ENCODE assay signal across 8 mouse cellular contexts in the genomic region with DNA sequence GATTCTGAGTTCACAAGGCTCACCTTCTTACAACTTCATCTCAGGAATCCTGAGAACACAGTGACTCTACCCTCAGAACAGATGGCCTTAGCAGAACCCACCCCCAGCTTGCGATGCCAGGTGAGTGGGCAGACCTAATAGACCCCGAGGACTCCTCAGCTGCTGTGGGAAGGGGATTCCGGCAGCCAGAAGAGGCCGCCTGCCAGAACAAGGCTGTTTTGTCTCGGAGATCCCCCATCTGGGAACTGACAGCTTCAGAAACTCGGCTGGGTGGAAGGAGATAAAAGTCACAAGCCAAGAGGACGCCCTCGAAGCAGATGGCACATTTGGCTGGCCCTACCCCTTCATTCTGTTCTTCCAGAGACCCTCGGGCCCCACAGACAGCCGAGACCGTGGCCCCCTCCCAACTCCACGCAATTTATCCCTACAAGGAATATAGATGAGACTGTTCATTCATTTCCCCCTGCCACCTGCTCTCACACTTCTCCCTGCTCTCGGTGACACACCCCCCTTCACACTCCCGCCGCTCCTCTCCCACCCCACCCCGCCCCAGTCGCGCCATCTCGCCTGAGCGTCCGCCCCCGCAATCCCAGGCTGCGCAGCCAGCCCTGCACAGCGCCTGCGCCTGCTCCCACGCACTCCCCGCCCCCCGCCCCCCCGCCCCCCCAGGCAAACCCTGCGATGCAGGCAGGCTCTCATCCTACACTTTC. TPM values are rescaled to one million over a fixed set of nuclear protein-coding genes. Genes with fewer than 3 reads are reported as not detected.
DNase-seq lines count a peak whose midpoint lies in the region; ATAC-seq lines count a peak whose summit lies in the region.

Gene Optc (minus strand): TSS at position 51 of the 710 bp plus-strand sequence.

- peaks cover 41% of the 10 kb centered on the region for H3K4me1 ChIP-seq in lung, embryonic 15.5 days
- H3K4me1 ChIP-seq in forebrain, embryonic 16.5 days (replicated peaks; ENCODE audit: control insufficient read depth, insufficient read depth, low read length), result peaks cover 30% of the 10 kb centered on the region
- H3K4me1 ChIP-seq in liver, embryonic 11.5 days (replicated peaks; ENCODE audit: control insufficient read depth, insufficient read depth, low read length), result peaks cover 14% of the 10 kb centered on the region
- H3K4me1 ChIP-seq in neural tube, embryonic 15.5 days, result peaks cover 30% of the 10 kb centered on the region

- H3K9me3 ChIP-seq in lung, embryonic 15.5 days, result no peaks in the 10 kb centered on the region
- no peaks in the 10 kb centered on the region for H3K9me3 ChIP-seq in forebrain, embryonic 16.5 days (ENCODE audit: control insufficient read depth, low read length)
- H3K9me3 ChIP-seq in liver, embryonic 11.5 days (ENCODE audit: control insufficient read depth, low read length), result no peaks in the 10 kb centered on the region
- no peaks in the 10 kb centered on the region for H3K9me3 ChIP-seq in neural tube, embryonic 15.5 days (replicated peaks)

- H3K27me3 ChIP-seq in lung, embryonic 15.5 days, result peaks cover 4% of the 10 kb centered on the region; the same call in 1 of the 2 replicates
- no peaks in the 10 kb centered on the region for H3K27me3 ChIP-seq in forebrain, embryonic 16.5 days (replicated peaks; ENCODE audit: control insufficient read depth, insufficient read depth, low read length)
- H3K27me3 ChIP-seq in liver, embryonic 11.5 days (replicated peaks; ENCODE audit: control insufficient read depth, insufficient read depth, low read length), result peaks cover 44% of the 10 kb centered on the region
- H3K27me3 ChIP-seq in neural tube, embryonic 15.5 days (replicated peaks), result 0 out of 2 replicates have a peak, but pooled peaks cover 8% of the 10 kb centered on the region

- peak within 1 kb of the TSS; percentile 53 for H3K9ac ChIP-seq in lung, embryonic 15.5 days
- H3K9ac ChIP-seq in forebrain, embryonic 16.5 days (replicated peaks; ENCODE audit: low read depth, low read length), result peak within 1 kb of the TSS; percentile 55
- H3K9ac ChIP-seq in liver, embryonic 11.5 days (ENCODE audit: low read depth, low read length), result peak within 1 kb of the TSS; percentile 64
- H3K9ac ChIP-seq in neural tube, embryonic 15.5 days (replicated peaks), result peak within 1 kb of the TSS; percentile 58

- H3K4me2 ChIP-seq in lung, embryonic 15.5 days, result peak within 1 kb of the TSS; percentile 92
- peak within 1 kb of the TSS; percentile 84 for H3K4me2 ChIP-seq in forebrain, embryonic 16.5 days (ENCODE audit: low read length)
- peak within 1 kb of the TSS; percentile 93 for H3K4me2 ChIP-seq in liver, embryonic 11.5 days
- peak within 1 kb of the TSS; percentile 91 for H3K4me2 ChIP-seq in neural tube, embryonic 15.5 days

- 2% methylated on average over 27 of the region's 30 CpGs for WGBS in lung, embryonic 15.5 days
- 1% methylated on average over 29 of the region's 30 CpGs for WGBS in forebrain, embryonic 16.5 days
- WGBS in liver, embryonic 11.5 days, result 6% methylated on average over 30 of the region's 30 CpGs
- 1% methylated on average over 29 of the region's 30 CpGs for WGBS in neural tube, embryonic 15.5 days

- ATAC-seq in lung, embryonic 15.5 days (ENCODE audit: borderline replicate concordance, extremely low read depth, low FRiP score, low TSS enrichment), result peak; percentile 78
- ATAC-seq in forebrain, embryonic 16.5 days, result peak; percentile 89
- peak; percentile 76 for ATAC-seq in liver, embryonic 11.5 days (replicated peaks; ENCODE audit: low FRiP score)
- ATAC-seq in neural tube, embryonic 15.5 days (ENCODE audit: low FRiP score), result peak; percentile 93

- H3K27ac ChIP-seq in lung, embryonic 15.5 days, result peak within 1 kb of the TSS; percentile 86
- peak within 1 kb of the TSS; percentile 79 for H3K27ac ChIP-seq in forebrain, embryonic 16.5 days (ENCODE audit: low read length)
- H3K27ac ChIP-seq in liver, embryonic 11.5 days (ENCODE audit: low read depth, low read length), result peak within 1 kb of the TSS; percentile 25; the same call in 1 of the 2 replicates
- H3K27ac ChIP-seq in neural tube, embryonic 15.5 days (replicated peaks), result peak within 1 kb of the TSS; percentile 86

- H3K4me3 ChIP-seq in lung, embryonic 15.5 days, result peak within 1 kb of the TSS; percentile 42
- peak within 1 kb of the TSS; percentile 41 for H3K4me3 ChIP-seq in forebrain, embryonic 16.5 days (replicated peaks; ENCODE audit: low read length)
- peak within 1 kb of the TSS; percentile 51 for H3K4me3 ChIP-seq in liver, embryonic 11.5 days (ENCODE audit: low read depth, low read length)
- peak within 1 kb of the TSS; percentile 44 for H3K4me3 ChIP-seq in neural tube, embryonic 15.5 days (replicated peaks)

- no peak for DNase-seq in lung, adult 18-20 months
- DNase-seq in cerebellum, adult 11 months, result peak; percentile 67
- DNase-seq in kidney, postnatal 14 days, result peak; percentile 49
- peak; percentile 68 for DNase-seq in liver, embryonic 11.5 days (ENCODE audit: low spot score)
- no peak for DNase-seq in spleen, adult 12 weeks (ENCODE audit: low spot score)

- H3K36me3 ChIP-seq in lung, embryonic 15.5 days, result no peaks in the 10 kb centered on the region
- H3K36me3 ChIP-seq in forebrain, embryonic 16.5 days (ENCODE audit: control insufficient read depth, insufficient read depth), result no peaks in the 10 kb centered on the region
- H3K36me3 ChIP-seq in liver, embryonic 11.5 days (ENCODE audit: control insufficient read depth, insufficient read depth, low read length), result no peaks in the 10 kb centered on the region
- H3K36me3 ChIP-seq in neural tube, embryonic 15.5 days, result no peaks in the 10 kb centered on the region

RNA-seq across cellular contexts. Expression of gene Optc, which starts in this region (rescaled TPM):
- 0.67 and 0.81 TPM in 2 replicates for polyA plus RNA-seq in lung, embryonic 15.5 days (2015; fragmentation: Nextera tagmentation; extraction: Ambion mirVana)
- polyA plus RNA-seq in forebrain, embryonic 16.5 days (2015; fragmentation: Nextera tagmentation; extraction: Ambion mirVana), result 1.7 and 2.2 TPM in 2 replicates
- 0.40 TPM in 1 of 2 replicates, not detected in the other for polyA plus RNA-seq in liver, embryonic 11.5 days (2014; fragmentation: Nextera tagmentation; extraction: Ambion mirVana)
- polyA plus RNA-seq in neural tube, embryonic 15.5 days (2015; fragmentation: Nextera tagmentation; extraction: Ambion mirVana), result 2.0 and 2.8 TPM in 2 replicates

Comparison
In these comparisons a context has a peak if more than half of its experiments do, and no peak if none do; other contexts are left out.
1. Peak in ATAC-seq, H3K4me3 ChIP-seq, H3K27ac ChIP-seq, H3K9ac ChIP-seq and H3K4me2 ChIP-seq in lung, embryonic 15.5 days; RNA of the gene not detected or under 1 TPM.
2. Peak in DNase-seq, ATAC-seq, H3K4me3 ChIP-seq, H3K27ac ChIP-seq, H3K9ac ChIP-seq and H3K4me2 ChIP-seq in liver, embryonic 11.5 days; RNA of the gene not detected or under 1 TPM.
3. H3K27ac ChIP-seq: peak in every context shown above with its lines; median percentile 86 in lung, embryonic 15.5 days; 86 in neural tube, embryonic 15.5 days; 79 in forebrain, embryonic 16.5 days; 25 in liver, embryonic 11.5 days.
4. DNase-seq: peak in cerebellum, adult 11 months (single experiment) and kidney, postnatal 14 days (single experiment); none in lung, adult 18-20 months (0 of 2) and spleen, adult 12 weeks (single experiment).
5. Peak in every context shown above with its lines, with median percentiles within 50 percentile points of each other: ATAC-seq, H3K4me2 ChIP-seq, H3K4me3 ChIP-seq and H3K9ac ChIP-seq.